Mouse (Mus musculus) G1E (cell line): Measurements from ENCODE around the gene Gpcpd1.

Experiments used
- CTCF ChIP-seq: IDR thresholded peaks from 2 replicates; pipeline ENCODE4 v1.5.1; 2012; ENCODE audit warnings: low read depth, low read length, inconsistent platforms, mixed read lengths
- GATA1 ChIP-seq: IDR thresholded peaks from 2 replicates; pipeline ENCODE4 v1.6.1; 2012; ENCODE audit warnings: borderline replicate concordance, low read length, inconsistent platforms, mixed read lengths
- GATA2 ChIP-seq: IDR thresholded peaks from 2 replicates; pipeline ENCODE4 v1.6.1; 2012; ENCODE audit warnings: low read depth, low read length, inconsistent platforms, borderline replicate concordance
- POLR2AphosphoS5 ChIP-seq: IDR thresholded peaks from 2 replicates; pipeline ENCODE4 v1.6.1; 2012; ENCODE audit warnings: low read depth, low read length, inconsistent platforms; ENCODE audit not compliant: insufficient replicate concordance
- TAL1 ChIP-seq: conservative IDR thresholded peaks from 2 replicates; pipeline ENCODE4 v1.6.1; 2012; ENCODE audit warnings: low read depth, low read length, inconsistent platforms, mixed read lengths

GRCm38 (mm10) chr2:132526894-132527532 is 60.5 kb downstream of the Gpcpd1 start:
- TF ChIP-seq CTCF (no peak), GATA1 (no peak), GATA2 (no peak), POLR2AphosphoS5 (no peak), TAL1 (no peak)
